Mouse (Mus musculus): ENCODE measurements around the gene Tnc.

Tnc gene

DNA sequence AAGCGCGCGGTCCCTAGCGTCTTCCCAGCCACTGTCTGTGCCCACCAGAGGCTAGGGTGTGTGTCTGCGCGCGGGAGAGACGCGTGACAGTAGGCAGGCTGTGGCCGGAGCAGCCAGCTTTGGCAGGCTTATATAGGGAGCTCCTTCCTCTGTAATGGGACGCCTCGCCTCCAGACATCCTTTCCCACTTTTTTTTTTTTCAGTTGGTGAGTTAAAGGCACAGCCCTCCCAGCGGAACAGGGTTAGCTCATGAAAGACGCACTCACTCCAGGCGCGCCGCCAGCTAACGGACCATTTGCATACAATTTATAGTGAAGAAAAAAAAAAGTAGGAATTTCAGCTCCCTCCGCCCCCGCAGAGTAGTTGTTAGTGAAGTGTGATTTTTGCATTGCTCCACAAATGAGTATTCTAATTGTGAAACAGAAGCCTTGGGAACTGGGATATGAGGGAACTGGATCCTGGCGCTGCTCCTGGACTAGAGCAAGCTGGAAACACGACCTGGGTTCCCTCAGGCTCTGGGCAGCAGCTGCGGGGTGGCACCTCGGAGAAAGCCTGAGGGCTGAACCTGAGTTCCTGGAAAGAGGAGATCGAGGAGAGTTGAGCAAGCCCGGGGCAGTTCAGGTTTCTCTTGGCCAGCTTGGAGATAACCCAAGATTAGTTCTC is at the start of gene Tnc:
TSS of gene Tnc (minus strand) at position 185 of the 663 bp plus-strand sequence.
- POLR2A ChIA-PET: interaction anchor here in 2 of 4 experiments (0.5 to 0.6 kb wide), 3 partner anchors 285 to 673 kb away, joined by 3 to 5 read pairs (median 3); no protein-coding TSS in a partner anchor
- CTCF ChIA-PET: interaction anchor here in 1 of 4 experiments (0.8 kb wide), 1 partner anchor 608 kb away, joined by 3 read pairs; no protein-coding TSS in a partner anchor

DNA sequence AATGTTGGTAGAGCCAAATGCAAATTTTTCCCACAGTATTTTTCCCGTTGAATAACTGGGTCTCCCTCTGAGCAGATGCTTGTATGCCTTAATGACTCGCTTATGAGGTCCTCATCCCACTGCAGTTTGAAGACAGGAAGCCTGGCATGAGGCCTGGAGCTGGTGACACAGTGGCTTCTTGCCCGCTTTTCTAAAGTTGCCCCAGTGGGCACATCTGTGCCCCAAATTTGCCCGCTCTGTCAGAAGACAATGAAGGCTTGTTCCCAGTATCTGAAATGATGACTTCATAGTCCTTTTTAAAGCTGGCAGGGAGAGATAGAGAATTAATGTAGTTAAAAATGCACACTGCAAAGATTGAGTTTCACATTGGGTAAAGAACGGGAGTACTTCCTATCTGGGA is 47.4 kb upstream of the Tnc start:
- ChIA-PET POLR2A (no interaction called here), CTCF (no interaction called here)

GRCm38 (mm10) chr4:64092857-64093256 is 46.0 kb upstream of the Tnc start:
- ChIA-PET POLR2A (no interaction called here), CTCF (no interaction called here)

- POLR2A ChIA-PET: no interaction called here
- CTCF ChIA-PET: no interaction called here
Observed at GRCm38 (mm10) chr4:64089378-64089777, 42.6 kb upstream of the Tnc start.

- CTCF ChIA-PET: no interaction called here
Observed at GRCm38 (mm10) chr4:64087675-64088074, 40.9 kb upstream of the Tnc start.

GRCm38 (mm10) chr4:64085993-64086567 is 39.3 kb upstream of the Tnc start:
- ChIA-PET POLR2A (no interaction called here), CTCF (no interaction called here)

More at GRCm38 (mm10) chr4:64087675-64088074, 40.9 kb upstream of the Tnc start:
- POLR2A ChIA-PET: no interaction called here

GRCm38 (mm10) chr4:64083858-64084257 is 37.0 kb upstream of the Tnc start:
- ChIA-PET POLR2A (no interaction called here), CTCF (no interaction called here)

DNA sequence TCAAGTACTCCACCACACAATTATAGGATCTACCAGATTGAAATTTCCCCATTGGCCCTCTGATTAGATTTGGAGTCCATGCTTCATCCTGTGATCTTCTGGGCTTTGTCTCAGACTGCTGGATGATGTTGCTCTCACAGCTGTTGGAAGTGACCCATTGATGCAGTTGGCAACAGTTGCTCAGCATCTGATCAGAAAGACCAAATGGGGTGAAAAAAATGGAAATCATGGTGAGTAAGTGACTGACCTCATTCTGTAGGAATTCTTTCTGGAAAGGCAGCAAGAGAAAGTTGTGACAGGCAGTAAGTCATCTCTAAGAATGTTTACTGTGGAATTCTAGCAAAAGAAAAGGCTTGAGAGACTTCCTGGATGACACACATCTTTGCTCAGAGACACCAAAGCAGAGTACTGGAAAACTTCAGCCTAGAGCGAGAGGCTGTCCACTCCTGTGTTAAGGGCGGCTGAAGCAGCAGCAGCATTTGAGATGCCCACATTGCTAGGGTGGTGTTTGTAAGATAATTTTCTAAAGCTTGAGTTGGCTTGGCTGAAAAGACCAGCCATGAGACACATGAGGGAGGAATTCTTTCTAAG is 31.3 kb upstream of the Tnc start:
- ChIA-PET POLR2A (no interaction called here), CTCF (no interaction called here)

DNA sequence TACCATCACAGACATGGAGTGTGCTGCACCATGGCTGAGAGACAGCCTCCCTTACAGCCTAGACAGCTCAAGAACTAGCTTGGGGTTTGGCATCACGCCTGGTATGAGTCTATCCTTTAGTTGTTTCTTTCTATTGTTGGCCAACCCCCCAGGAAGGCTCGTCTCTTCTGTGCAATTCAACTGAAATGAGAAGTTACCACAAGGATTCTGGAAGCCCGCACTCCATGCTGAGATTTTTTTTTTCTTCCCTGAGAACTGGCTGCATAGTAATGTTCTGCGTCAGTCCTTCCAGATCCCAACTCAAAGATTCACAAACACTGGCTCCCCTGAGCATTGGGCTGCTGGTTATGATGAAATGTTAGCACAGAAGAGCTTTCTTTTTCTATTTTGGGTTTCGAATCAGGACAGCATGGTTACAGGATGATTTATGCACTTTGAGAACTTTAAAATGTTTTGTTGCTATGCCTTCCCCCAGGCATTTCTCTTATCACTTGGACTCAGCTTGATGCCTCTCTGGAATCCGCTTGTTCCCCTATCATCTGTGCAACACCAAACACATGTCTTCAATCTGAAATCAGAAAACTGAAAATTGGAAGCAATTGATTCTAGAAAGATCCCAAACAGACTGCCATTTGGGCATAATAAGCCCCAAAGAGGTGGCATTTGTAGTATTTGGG is 29.7 kb upstream of the Tnc start:
- ChIA-PET POLR2A (no interaction called here), CTCF (interaction anchor here in 1 of 4 experiments (0.6 kb wide), 1 partner anchor 1141 kb away, joined by 3 read pairs; no protein-coding TSS in a partner anchor)

DNA sequence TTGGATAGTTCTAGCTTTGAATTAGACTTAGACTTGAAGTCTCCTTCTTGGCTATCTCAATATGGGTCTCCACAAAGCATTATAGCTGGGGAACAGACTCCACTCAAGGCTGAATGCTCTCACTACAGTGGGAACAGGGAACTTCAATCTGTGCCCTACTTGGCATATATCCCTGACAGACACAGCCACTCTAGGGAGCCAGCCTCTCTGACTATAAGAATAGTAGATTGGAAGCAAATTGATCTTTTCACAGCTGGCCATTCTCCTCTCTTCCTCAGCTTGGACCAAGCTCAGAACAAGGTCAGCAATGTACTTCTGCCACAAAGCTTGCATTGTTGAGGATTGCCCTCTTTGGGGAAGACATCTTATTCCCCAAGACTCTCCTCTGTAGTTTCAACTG is 27.9 kb upstream of the Tnc start:
- POLR2A ChIA-PET: no interaction called here
- CTCF ChIA-PET: no interaction called here

DNA sequence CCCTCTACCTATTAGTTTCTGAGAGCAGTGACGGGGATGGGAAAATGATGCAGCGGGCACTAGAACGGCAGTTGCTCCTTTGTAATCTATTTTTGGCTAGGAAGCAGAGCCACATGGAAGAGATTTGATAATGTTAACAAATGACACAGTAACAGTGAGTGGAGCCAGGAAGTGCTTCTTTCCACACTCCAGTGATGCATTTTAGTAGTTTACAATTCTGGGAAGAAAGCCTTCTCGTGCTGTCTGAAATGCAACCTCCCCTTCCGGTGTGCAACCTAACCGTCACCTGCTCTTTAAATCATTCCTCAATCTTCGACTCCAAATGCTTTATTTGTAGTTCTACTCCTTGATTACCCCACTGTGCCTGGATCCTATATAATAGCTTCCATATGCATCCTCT is 20.6 kb upstream of the Tnc start:
- ChIA-PET POLR2A (no interaction called here), CTCF (no interaction called here)

DNA sequence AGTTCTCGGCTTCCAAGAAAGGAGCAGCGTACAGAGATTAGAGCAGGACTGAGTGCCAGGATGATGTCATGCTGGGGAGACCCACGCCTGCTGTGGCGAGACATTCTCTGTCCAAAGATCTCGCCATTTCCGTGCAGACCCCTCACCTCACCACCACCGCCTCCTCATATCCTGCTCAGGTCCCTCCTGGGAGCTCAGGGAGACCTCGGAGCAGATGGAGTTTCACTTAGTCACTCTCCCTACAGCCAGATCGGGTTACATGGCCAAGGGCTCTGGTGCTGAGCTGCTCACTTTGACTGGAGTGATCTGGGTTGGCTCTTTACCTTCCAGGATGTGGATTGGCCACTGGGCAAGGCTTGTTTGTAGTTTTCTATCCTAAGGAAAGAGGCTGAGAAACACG is 18.5 kb upstream of the Tnc start:
- CTCF ChIA-PET: no interaction called here
- POLR2A ChIA-PET: no interaction called here

DNA sequence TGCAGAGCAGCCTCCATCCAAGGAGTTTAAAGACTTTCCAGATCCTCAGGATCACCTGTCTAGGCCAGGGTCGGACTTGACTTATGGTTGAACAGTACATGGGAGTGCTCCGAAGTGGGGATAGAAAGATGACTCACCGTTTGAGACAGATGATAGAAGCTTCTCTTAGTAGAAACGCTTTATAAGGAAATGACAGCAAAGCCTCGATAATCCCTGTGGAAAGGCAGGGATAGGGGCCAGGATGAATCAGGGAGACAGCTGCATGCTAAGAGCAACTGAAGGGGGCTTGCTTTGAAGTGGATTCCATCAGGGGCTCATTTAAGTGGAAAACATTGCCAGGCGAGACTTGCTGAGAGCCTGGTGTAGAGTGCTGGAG is 12.0 kb upstream of the Tnc start:
- CTCF ChIA-PET: no interaction called here
- POLR2A ChIA-PET: no interaction called here

DNA sequence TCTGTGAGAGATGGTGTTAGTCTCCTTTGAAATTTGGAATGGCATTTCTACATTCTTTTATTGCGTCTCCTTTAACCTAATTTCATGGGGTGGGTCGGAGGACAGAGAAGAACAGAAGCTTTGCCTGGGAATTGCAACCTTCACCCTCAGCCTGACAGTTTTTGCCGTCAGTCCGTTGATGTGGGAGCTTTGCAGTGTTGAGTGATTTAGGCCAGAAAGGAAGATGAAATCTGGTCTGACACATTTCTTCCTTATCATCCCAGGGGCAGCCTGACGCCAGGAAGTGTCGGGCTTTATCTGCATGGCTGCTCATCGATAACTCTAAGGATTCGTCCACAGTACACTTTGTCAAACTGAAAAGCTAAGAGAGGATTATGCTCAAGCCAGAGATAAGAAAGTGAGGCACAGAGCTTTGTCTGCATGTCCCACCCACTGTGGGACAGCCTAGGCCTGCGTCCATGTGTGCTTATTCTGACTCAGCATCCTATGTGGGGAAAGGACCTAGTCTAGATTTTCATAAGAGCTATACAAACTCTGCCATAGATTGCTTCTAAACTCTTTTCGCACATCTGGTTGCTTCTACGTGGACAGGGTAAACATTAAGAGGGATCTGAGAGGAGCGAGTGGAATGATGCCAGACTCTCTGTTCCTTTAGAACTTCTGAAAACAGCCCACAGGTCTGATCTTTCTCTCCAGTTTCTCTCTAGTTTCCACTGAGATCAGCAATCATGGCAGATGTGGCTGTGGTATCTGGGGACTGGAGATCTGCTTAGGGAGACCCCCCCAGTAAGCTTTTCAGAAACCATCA is 11.4 kb upstream of the Tnc start:
- POLR2A ChIA-PET: no interaction called here
- CTCF ChIA-PET: no interaction called here

- POLR2A ChIA-PET: no interaction called here
- CTCF ChIA-PET: no interaction called here
Observed at GRCm38 (mm10) chr4:64048177-64048576, 1.4 kb upstream of the Tnc start.

GRCm38 (mm10) chr4:64043893-64044292 is 2.9 kb downstream of the Tnc start:
- CTCF ChIA-PET: no interaction called here
- POLR2A ChIA-PET: interaction anchor here in 1 of 4 experiments (0.6 kb wide), 1 partner anchor 22 kb away, joined by 3 read pairs; no protein-coding TSS in a partner anchor

DNA sequence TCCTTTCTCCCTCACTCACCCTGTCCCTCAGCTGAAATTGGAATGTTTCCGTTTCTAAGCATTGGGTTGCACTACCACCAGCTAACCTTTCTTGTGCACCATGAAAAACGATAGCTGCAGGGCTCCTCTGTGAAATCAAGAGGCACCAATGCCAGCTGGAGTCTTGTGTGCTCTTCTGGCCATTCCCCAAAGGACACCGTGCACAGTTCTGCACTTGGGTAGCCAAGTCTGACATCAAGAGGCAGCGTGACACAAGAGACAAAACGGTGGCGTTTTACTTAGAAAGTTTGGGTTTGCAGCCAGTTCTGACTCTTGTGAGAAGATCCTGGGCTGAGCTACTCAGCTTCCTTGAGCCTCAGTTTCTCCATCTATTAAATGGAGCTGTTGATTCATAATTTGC is 3.4 kb downstream of the Tnc start:
- ChIA-PET CTCF (interaction anchor here in 1 of 4 experiments (0.6 kb wide), 1 partner anchor 45 kb away, joined by 5 read pairs; no protein-coding TSS in a partner anchor), POLR2A (interaction anchor here in 2 of 4 experiments (0.6 kb wide), 2 partner anchors 21 to 45 kb away, joined by 3 read pairs; no protein-coding TSS in a partner anchor)

- POLR2A ChIA-PET: no interaction called here
Observed at GRCm38 (mm10) chr4:64039091-64039490, 7.7 kb downstream of the Tnc start.

DNA sequence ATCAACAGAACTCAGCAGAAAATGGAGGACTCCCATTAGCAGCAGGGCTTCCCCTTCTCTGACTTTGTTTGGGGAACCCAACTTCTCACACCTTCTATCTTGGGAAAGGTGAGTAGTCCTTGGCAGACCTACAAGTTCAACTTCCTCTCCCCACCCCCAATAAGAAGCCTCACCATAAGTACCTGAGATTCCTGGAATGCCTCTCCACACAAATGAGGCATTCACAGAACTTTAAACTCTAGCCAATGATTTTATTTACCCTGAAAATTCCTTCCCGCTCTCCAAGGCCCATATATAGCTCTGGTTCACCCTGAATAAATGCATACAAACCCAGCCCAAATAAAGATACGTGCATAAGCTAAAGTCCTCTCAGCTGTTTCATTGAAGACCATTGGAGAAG is 9.3 kb downstream of the Tnc start:
- CTCF ChIA-PET: no interaction called here
- POLR2A ChIA-PET: no interaction called here

More at GRCm38 (mm10) chr4:64039091-64039490, 7.7 kb downstream of the Tnc start:
- CTCF ChIA-PET: no interaction called here

DNA sequence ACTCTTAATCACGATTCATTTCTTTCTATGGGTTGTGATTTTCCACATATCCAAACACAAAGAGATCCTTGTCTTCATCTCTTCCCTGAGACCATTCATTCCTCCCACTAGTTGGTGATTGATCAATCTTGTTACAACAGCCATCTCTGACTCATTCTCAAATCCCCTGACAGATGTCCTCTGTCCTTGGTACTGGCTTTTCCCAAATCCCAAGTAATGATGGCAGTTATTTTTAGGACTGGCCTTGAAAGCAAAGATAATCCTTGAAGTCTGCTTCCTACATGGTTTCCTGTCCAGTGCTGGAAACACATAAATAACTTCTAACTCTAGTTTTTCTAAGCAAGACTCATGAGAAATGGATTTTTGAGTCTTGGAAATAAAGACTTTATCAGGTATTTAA is 12.1 kb downstream of the Tnc start:
- CTCF ChIA-PET: no interaction called here

More for the DNA sequence above, 12.1 kb downstream of the Tnc start:
- POLR2A ChIA-PET: no interaction called here

All from embryonic stem cell, embryonic (primary cell).